Mouse (Mus musculus) embryonic facial prominence, embryonic 15.5 days (tissue): ENCODE data around the gene Sema4g. TPM values are rescaled to one million over a fixed set of nuclear protein-coding genes. Genes with fewer than 3 reads are reported as not detected.
A peak's percentile ranks its signal among the peaks of the same experiment; 100 is the strongest.

Experiments
- ATAC-seq: fragments of 200-750 bp; cut with Nextera tagmentation; 2 replicates; pipeline ENCODE4 v1.8.0; 2017; ENCODE audit warnings: low read depth, moderate TSS enrichment; ENCODE audit not compliant: insufficient number of reproducible peaks, low FRiP score, low TSS enrichment
- H3K27ac ChIP-seq: fragments of 300-500 bp; sonication (generic); replicated peaks from 2 replicates; pipeline ENCODE4 v1.5.1; 2015; ENCODE audit warnings: mild to moderate bottlenecking, inconsistent platforms
- H3K27me3 ChIP-seq: fragments of 300-500 bp; sonication (generic); 2 replicates; pipeline ENCODE4 v1.6.1; 2015; ENCODE audit warnings: inconsistent platforms
- H3K36me3 ChIP-seq: fragments of 300-500 bp; sonication (generic); 2 replicates; pipeline ENCODE4 v1.6.1; 2015; ENCODE audit warnings: mild to moderate bottlenecking, inconsistent platforms
- H3K4me1 ChIP-seq: fragments of 300-500 bp; sonication (generic); 2 replicates; pipeline ENCODE4 v1.6.1; 2015; ENCODE audit warnings: inconsistent platforms
- H3K4me2 ChIP-seq: fragments of 300-500 bp; sonication (generic); replicated peaks from 2 replicates; pipeline ENCODE4 v1.6.1; 2015; ENCODE audit warnings: mild to moderate bottlenecking, inconsistent platforms
- H3K4me3 ChIP-seq: fragments of 300-500 bp; sonication (generic); replicated peaks from 2 replicates; pipeline ENCODE4 v1.5.1; 2015; ENCODE audit warnings: mild to moderate bottlenecking, inconsistent platforms
- H3K9ac ChIP-seq: fragments of 300-500 bp; sonication (generic); 2 replicates; pipeline ENCODE4 v1.6.1; 2015; ENCODE audit warnings: inconsistent platforms
- H3K9me3 ChIP-seq: fragments of 300-500 bp; sonication (generic); replicated peaks from 2 replicates; pipeline ENCODE4 v1.6.1; 2016; ENCODE audit warnings: inconsistent platforms
- WGBS: fragments of 180-500 bp; shearing (Covaris S2); methylation state at CpG from one replicate; pipeline ENCODE4 v1.1.7; 2015; 5-methylcytosine and 5-hydroxymethylcytosine counted together
- polyA plus RNA-seq: library from polyadenylated mRNA; unstranded; fragments of >200 nt; fragmentation: Nextera tagmentation; extraction: Ambion mirVana; gene quantifications from 2 replicates; pipeline ENCODE4 v1.2.1, GENCODE M21; 2015

Sema4g gene
- polyA plus RNA-seq, 1 experiment from 2014 or later, result 5.9 TPM

DNA sequence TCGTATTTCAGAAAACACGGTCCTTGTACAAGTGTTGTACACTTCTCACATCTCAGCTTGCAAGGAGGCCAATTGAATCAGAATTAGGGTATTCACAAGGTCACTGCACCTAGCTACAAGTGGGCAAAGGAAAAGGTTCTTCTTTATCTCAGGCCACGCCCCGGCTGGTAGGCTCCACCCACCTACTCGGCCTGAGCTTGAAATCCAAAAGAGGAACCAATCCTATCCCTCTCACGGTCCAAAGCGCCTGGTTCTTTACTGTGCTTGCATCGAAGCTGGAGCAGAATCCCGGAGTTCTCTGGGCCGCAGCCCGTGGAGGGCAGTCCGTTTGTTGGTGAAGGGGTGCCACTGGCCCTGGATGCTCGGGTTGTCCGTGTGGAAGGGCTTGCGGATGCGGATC, 16.5 kb downstream of the Sema4g start, which contains the start of gene Twnk:
Twnk (plus strand) TSS at position 220 of the 400 bp plus-strand sequence.
- 10% methylated on average over 16 of the region's 16 CpGs for WGBS
- peaks cover 47% of the 10 kb centered on the region for H3K36me3 ChIP-seq
- peak within 1 kb of the TSS; percentile 79 for H3K4me2 ChIP-seq
- H3K4me3 ChIP-seq, result peak within 1 kb of the TSS; percentile 97
- peak within 1 kb of the TSS; percentile 77 for H3K9ac ChIP-seq
- no peak for ATAC-seq
- H3K9me3 ChIP-seq, result no peaks in the 10 kb centered on the region
- peak within 1 kb of the TSS; percentile 83 for H3K27ac ChIP-seq
- H3K4me1 ChIP-seq, result peaks cover 28% of the 10 kb centered on the region
- no peaks in the 10 kb centered on the region for H3K27me3 ChIP-seq

DNA sequence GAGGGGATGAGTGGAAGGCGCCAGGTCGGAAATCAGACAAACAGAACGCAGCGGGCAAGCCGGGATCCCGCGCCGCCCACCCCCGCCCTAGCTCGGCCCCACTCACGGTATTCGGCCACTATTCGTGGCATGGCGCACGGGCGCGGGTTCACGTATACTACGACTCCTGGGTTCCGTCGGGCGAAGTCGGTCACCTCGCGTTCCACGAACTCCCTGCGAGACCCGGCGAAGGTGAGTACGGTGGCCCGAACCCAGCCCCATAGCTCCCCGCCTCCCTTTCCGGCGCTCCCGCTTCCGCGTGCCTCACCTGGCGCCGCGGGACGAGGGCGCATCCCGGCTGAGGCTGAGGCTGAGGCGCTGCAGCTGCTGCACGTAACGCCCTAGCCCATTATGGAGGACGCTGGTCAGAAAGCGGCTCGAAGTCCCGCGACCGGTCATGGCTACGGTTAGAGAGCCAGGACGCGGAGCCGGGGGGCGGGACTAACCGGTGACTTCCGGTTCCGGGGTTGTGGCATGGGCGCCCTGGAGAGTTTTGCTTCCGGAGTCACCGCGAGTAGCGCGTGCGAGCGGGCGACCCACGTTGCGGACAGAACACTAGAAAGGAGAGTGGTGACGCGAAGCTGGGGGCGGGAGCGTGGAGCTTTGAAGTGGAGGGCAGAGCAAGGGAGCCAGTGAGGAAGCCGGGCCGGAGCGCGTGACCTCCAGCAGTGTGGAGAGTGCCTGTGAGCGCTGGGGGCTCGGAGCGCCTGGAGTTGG, 17.2 kb downstream of the Sema4g start, which contains the start of gene Mrpl43:
Mrpl43 (minus strand) TSS at position 486 of the 756 bp plus-strand sequence.
- WGBS, result under 1% methylated on average over 82 of the region's 82 CpGs
- no peaks in the 10 kb centered on the region for H3K27me3 ChIP-seq
- H3K4me3 ChIP-seq, result peak within 1 kb of the TSS; percentile 97
- H3K9ac ChIP-seq, result peak within 1 kb of the TSS; percentile 77
- peak; percentile 88 for ATAC-seq
- peaks cover 46% of the 10 kb centered on the region for H3K36me3 ChIP-seq
- H3K4me1 ChIP-seq, result peaks cover 28% of the 10 kb centered on the region
- H3K4me2 ChIP-seq, result peak within 1 kb of the TSS; percentile 79
- peak within 1 kb of the TSS; percentile 83 for H3K27ac ChIP-seq
- H3K9me3 ChIP-seq, result no peaks in the 10 kb centered on the region

DNA sequence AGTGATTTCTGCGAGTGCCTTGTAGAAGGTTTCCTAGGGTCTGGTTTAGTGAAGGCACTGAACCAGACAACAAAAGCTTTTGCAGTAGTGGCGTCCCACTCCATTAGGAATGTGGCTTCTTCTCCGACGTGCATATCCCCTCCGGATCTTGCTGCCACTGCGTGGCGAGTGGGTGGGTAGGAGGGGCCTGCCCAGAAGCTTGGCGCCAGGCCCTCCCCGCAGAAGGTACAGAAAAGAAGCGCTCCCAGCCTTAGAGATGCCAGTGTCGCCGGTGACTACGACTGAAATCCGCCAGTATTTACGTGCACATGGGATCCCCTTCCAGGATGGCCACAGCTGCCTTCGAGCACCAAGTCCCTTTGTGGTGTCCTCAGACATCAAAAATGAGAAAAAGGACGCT, 18.1 kb downstream of the Sema4g start:
- no peak for ATAC-seq
- Histone ChIP-seq H3K4me1 (peaks cover 28% of the 10 kb centered on the region), H3K36me3 (peaks cover 51% of the 10 kb centered on the region), H3K9me3 (no peaks in the 10 kb centered on the region), H3K4me3 (peak overlapping the region; percentile 97), H3K27ac (peak overlapping the region; percentile 83), H3K4me2 (peak overlapping the region; percentile 79), H3K9ac (peak overlapping the region; percentile 77; the same call in 1 of the 2 replicates), H3K27me3 (no peaks in the 10 kb centered on the region)
- WGBS, result 33% methylated on average over 17 of the region's 17 CpGs

GRCm38 (mm10) chr19:45007425-45008191, 18.7 kb downstream of the Sema4g start:
- H3K4me3 ChIP-seq, result peak overlapping the region; percentile 97
- no peaks in the 10 kb centered on the region for H3K27me3 ChIP-seq
- H3K36me3 ChIP-seq, result peaks cover 51% of the 10 kb centered on the region
- no peak overlapping the region for H3K9ac ChIP-seq
- 89% methylated on average over 20 of the region's 20 CpGs for WGBS
- H3K9me3 ChIP-seq, result no peaks in the 10 kb centered on the region
- peaks cover 32% of the 10 kb centered on the region for H3K4me1 ChIP-seq
- 0 out of 2 replicates have a peak overlapping the region, but pooled peaks have one; percentile 83 for H3K27ac ChIP-seq
- ATAC-seq, result no peak
- H3K4me2 ChIP-seq, result peak overlapping the region; percentile 79

DNA sequence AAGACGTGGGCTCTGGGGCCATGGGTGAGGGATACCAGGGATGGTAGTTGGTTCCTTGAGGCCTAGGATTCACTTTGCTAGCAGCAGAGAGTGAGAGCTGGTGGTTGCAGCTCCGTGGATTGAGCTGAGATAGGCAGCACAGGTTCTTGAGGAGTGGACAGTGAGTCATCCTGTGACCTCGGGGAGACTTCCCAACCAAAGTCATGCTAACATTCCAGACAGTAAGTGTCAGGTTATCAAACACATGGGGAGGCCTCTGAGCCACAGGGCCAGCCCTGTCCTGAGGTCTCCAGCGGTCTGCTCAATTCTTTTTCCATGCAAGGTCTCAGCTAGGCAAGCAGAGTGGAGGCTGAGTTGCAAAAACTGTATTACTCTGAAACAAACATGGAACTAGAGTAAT, 21.7 kb downstream of the Sema4g start:
- Histone ChIP-seq H3K9ac (no peak overlapping the region), H3K9me3 (no peaks in the 10 kb centered on the region), H3K36me3 (peaks cover 31% of the 10 kb centered on the region), H3K27ac (no peak overlapping the region), H3K4me3 (no peak overlapping the region), H3K4me2 (no peak overlapping the region), H3K4me1 (peaks cover 52% of the 10 kb centered on the region), H3K27me3 (no peaks in the 10 kb centered on the region)
- 84% methylated on average over 4 of the region's 4 CpGs for WGBS
- ATAC-seq, result no peak

GRCm38 (mm10) chr19:45012219-45012618, 23.3 kb downstream of the Sema4g start:
- H3K36me3 ChIP-seq, result peaks cover 31% of the 10 kb centered on the region
- peaks cover 60% of the 10 kb centered on the region for H3K4me1 ChIP-seq
- ATAC-seq, result no peak
- 72% methylated on average over 8 of the region's 8 CpGs for WGBS
- H3K27me3 ChIP-seq, result no peaks in the 10 kb centered on the region
- H3K4me3 ChIP-seq, result no peak overlapping the region
- no peaks in the 10 kb centered on the region for H3K9me3 ChIP-seq
- H3K27ac ChIP-seq, result 0 out of 2 replicates have a peak overlapping the region, but pooled peaks have one; percentile 22
- no peak overlapping the region for H3K9ac ChIP-seq
- no peak overlapping the region for H3K4me2 ChIP-seq

- no peak overlapping the region for H3K4me3 ChIP-seq
- no peaks in the 10 kb centered on the region for H3K27me3 ChIP-seq
- peaks cover 59% of the 10 kb centered on the region for H3K4me1 ChIP-seq
- no peaks in the 10 kb centered on the region for H3K9me3 ChIP-seq
- no peak overlapping the region for H3K4me2 ChIP-seq
- H3K27ac ChIP-seq, result peak overlapping the region; percentile 100; the same call in 1 of the 2 replicates
- no peak overlapping the region for H3K9ac ChIP-seq
- no peak for ATAC-seq
- peaks cover 31% of the 10 kb centered on the region for H3K36me3 ChIP-seq
- 27% methylated on average over 6 of the region's 6 CpGs for WGBS
Measured at GRCm38 (mm10) chr19:45012636-45013035, 23.7 kb downstream of the Sema4g start.

GRCm38 (mm10) chr19:45013581-45014225, 24.8 kb downstream of the Sema4g start:
- Histone ChIP-seq H3K4me2 (no peak overlapping the region), H3K9ac (no peak overlapping the region), H3K9me3 (no peaks in the 10 kb centered on the region), H3K27me3 (no peaks in the 10 kb centered on the region), H3K4me1 (peaks cover 51% of the 10 kb centered on the region), H3K27ac (peak overlapping the region; percentile 100), H3K36me3 (peaks cover 29% of the 10 kb centered on the region), H3K4me3 (no peak overlapping the region)
- 34% methylated on average over 6 of the region's 6 CpGs for WGBS
- no peak for ATAC-seq

- 3% methylated on average over 10 of the region's 10 CpGs for WGBS
- Histone ChIP-seq H3K4me3 (peak within 1 kb of the TSS; percentile 67), H3K36me3 (peaks cover 24% of the 10 kb centered on the region), H3K9me3 (no peaks in the 10 kb centered on the region), H3K4me2 (peak within 1 kb of the TSS; percentile 86), H3K9ac (peak within 1 kb of the TSS; percentile 54), H3K4me1 (peaks cover 58% of the 10 kb centered on the region), H3K27ac (peak within 1 kb of the TSS; percentile 100), H3K27me3 (no peaks in the 10 kb centered on the region)
- ATAC-seq, result no peak
Measured at GRCm38 (mm10) chr19:45014335-45014971, 25.6 kb downstream of the Sema4g start, which contains the start of gene Lzts2. Gene Lzts2, plus strand, starts transcription at chr19:45014414.

DNA sequence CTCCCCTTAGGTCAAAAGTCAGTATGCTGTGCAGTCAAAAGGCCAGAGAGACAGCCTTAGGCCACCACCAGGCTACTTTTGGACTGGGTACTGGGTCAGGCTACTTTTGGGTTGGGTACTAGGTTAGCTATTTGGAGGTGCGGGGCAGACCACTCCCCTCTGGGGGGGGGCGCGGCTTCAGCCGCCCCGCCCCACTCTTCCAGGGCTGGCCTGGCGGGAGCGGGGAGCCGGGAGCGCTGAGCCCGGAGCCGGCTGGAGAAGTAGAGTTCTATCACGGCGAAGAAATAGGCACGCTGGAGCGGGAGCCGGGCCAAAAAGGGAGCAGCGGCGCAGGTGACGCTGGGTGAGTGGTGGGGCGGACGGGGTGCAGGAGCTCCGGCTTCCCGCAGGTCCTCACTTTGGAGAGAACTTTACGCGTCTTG, 26.1 kb downstream of the Sema4g start:
- ATAC-seq, result no peak; the same call in 1 of the 2 replicates
- H3K4me1 ChIP-seq, result peaks cover 64% of the 10 kb centered on the region
- WGBS, result under 1% methylated on average over 25 of the region's 25 CpGs

More for the DNA sequence above, 26.1 kb downstream of the Sema4g start:
- Histone ChIP-seq H3K4me3 (peak overlapping the region; percentile 67), H3K36me3 (peaks cover 19% of the 10 kb centered on the region), H3K27me3 (no peaks in the 10 kb centered on the region), H3K4me2 (peak overlapping the region; percentile 86), H3K27ac (peak overlapping the region; percentile 100), H3K9ac (peak overlapping the region; percentile 54), H3K9me3 (no peaks in the 10 kb centered on the region)
